Mouse (Mus musculus) thymus, postnatal 25 days (tissue): ENCODE data around the gene Mok.
A peak's percentile ranks its signal among the peaks of the same experiment; 100 is the strongest.

Source experiments
- DNase-seq: peaks from one replicate; pipeline ENCODE4 v3.0.0; 2022

Mok gene

GRCm38 (mm10) chr12:110764531-110764930 lies 76.2 kb downstream of the Mok start:
- DNase-seq: no peak

- no peak for DNase-seq
Measured at GRCm38 (mm10) chr12:110762321-110762720, 78.4 kb downstream of the Mok start.

DNA sequence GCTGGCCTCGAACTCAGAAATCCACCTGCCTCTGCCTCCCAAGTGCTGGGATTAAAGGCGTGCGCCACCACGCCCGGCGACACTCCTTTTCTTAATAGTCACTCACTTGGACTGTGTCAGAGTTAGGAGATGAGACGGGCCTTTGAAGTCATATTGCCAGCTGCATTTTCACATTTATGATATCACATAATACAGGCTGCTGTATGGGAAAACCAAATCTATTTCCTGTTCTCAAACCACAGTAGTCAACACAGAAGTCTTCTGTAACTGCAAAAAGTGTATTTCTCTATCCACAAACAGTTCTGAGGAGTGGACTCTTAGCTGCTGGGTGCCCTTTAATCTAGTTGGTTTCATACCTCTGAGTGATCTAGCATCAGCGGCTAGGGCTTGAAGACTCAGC lies 81.8 kb downstream of the Mok start:
- peak; percentile 15 for DNase-seq
